Mouse (Mus musculus): ENCODE measurements around the gene Pamr1. TPM values are rescaled to one million over a fixed set of nuclear protein-coding genes. Genes with fewer than 3 reads are reported as not detected.

Pamr1 gene
- polyA plus RNA-seq, 1 experiment from 2014 or later, result 19.8 TPM

GRCm38 (mm10) chr2:102669580-102669979 lies 119.8 kb downstream of the Pamr1 start:
- Histone ChIP-seq H3K27me3 (ENCODE audit: control insufficient read depth, insufficient read depth, low read length) (no peaks in the 10 kb centered on the region), H3K4me1 (replicated peaks; ENCODE audit: control insufficient read depth, insufficient read depth) (no peaks in the 10 kb centered on the region), H3K9ac (ENCODE audit: low read length) (no peak overlapping the region), H3K9me3 (ENCODE audit: control insufficient read depth, low read length) (no peaks in the 10 kb centered on the region), H3K36me3 (ENCODE audit: control insufficient read depth, insufficient read depth, low read length) (no peaks in the 10 kb centered on the region), H3K4me2 (replicated peaks; ENCODE audit: low read depth) (no peak overlapping the region), H3K4me3 (ENCODE audit: low read depth, low read length) (no peak overlapping the region), H3K27ac (replicated peaks) (no peak overlapping the region)
- no peak for DNase-seq (ENCODE audit: low spot score)
- no peak for ATAC-seq (ENCODE audit: low FRiP score, low TSS enrichment)
- WGBS, result 47% methylated on average over 6 of the region's 6 CpGs
- TF ChIP-seq CTCF (IDR thresholded peaks at IDR 0.05; ENCODE audit: low read depth), result no peak
- TF ChIP-seq EP300 (optimal IDR thresholded peaks at IDR 0.05), result no peak

GRCm38 (mm10) chr2:102674582-102674981 lies 124.8 kb downstream of the Pamr1 start:
- ATAC-seq (ENCODE audit: low FRiP score, low TSS enrichment), result no peak
- Histone ChIP-seq H3K9ac (ENCODE audit: low read length) (no peak overlapping the region), H3K4me3 (ENCODE audit: low read depth, low read length) (no peak overlapping the region), H3K9me3 (ENCODE audit: control insufficient read depth, low read length) (no peaks in the 10 kb centered on the region), H3K27me3 (ENCODE audit: control insufficient read depth, insufficient read depth, low read length) (no peaks in the 10 kb centered on the region), H3K4me1 (replicated peaks; ENCODE audit: control insufficient read depth, insufficient read depth) (no peaks in the 10 kb centered on the region), H3K27ac (replicated peaks) (no peak overlapping the region), H3K4me2 (replicated peaks; ENCODE audit: low read depth) (no peak overlapping the region), H3K36me3 (ENCODE audit: control insufficient read depth, insufficient read depth, low read length) (no peaks in the 10 kb centered on the region)
- 54% methylated on average over 2 of the region's 2 CpGs for WGBS
- no peak for DNase-seq (ENCODE audit: low spot score)
- no peak for TF ChIP-seq EP300 (optimal IDR thresholded peaks at IDR 0.05)
- TF ChIP-seq CTCF (IDR thresholded peaks at IDR 0.05; ENCODE audit: low read depth), result no peak

GRCm38 (mm10) chr2:102675275-102675674 lies 125.5 kb downstream of the Pamr1 start:
- Histone ChIP-seq H3K9ac (ENCODE audit: low read length) (no peak overlapping the region), H3K4me1 (replicated peaks; ENCODE audit: control insufficient read depth, insufficient read depth) (no peaks in the 10 kb centered on the region), H3K36me3 (ENCODE audit: control insufficient read depth, insufficient read depth, low read length) (no peaks in the 10 kb centered on the region), H3K27me3 (ENCODE audit: control insufficient read depth, insufficient read depth, low read length) (no peaks in the 10 kb centered on the region), H3K27ac (replicated peaks) (no peak overlapping the region), H3K4me3 (ENCODE audit: low read depth, low read length) (no peak overlapping the region), H3K9me3 (ENCODE audit: control insufficient read depth, low read length) (no peaks in the 10 kb centered on the region), H3K4me2 (replicated peaks; ENCODE audit: low read depth) (no peak overlapping the region)
- 71% methylated on average over 6 of the region's 6 CpGs for WGBS
- ATAC-seq (ENCODE audit: low FRiP score, low TSS enrichment), result no peak
- peak; percentile 71 for DNase-seq (ENCODE audit: low spot score)
- TF ChIP-seq CTCF (IDR thresholded peaks at IDR 0.05; ENCODE audit: low read depth) (peak; percentile 72), EP300 (optimal IDR thresholded peaks at IDR 0.05) (no peak)

- no peak overlapping the region for H3K4me3 ChIP-seq (ENCODE audit: low read depth, low read length)
- ATAC-seq (ENCODE audit: low FRiP score, low TSS enrichment) (peak; percentile 34; the same call in 1 of the 2 replicates), DNase-seq (ENCODE audit: low spot score) (peak; percentile 56)
- H3K9ac ChIP-seq (ENCODE audit: low read length), result no peak overlapping the region
- no peaks in the 10 kb centered on the region for H3K9me3 ChIP-seq (ENCODE audit: control insufficient read depth, low read length)
- no peaks in the 10 kb centered on the region for H3K27me3 ChIP-seq (ENCODE audit: control insufficient read depth, insufficient read depth, low read length)
- H3K4me2 ChIP-seq (replicated peaks; ENCODE audit: low read depth), result no peak overlapping the region
- WGBS, result 72% methylated on average over 9 of the region's 9 CpGs
- no peak for TF ChIP-seq CTCF (IDR thresholded peaks at IDR 0.05; ENCODE audit: low read depth)
- no peak for TF ChIP-seq EP300 (optimal IDR thresholded peaks at IDR 0.05)
- no peaks in the 10 kb centered on the region for H3K4me1 ChIP-seq (replicated peaks; ENCODE audit: control insufficient read depth, insufficient read depth)
- H3K36me3 ChIP-seq (ENCODE audit: control insufficient read depth, insufficient read depth, low read length), result no peaks in the 10 kb centered on the region
- no peak overlapping the region for H3K27ac ChIP-seq (replicated peaks)
Observed at GRCm38 (mm10) chr2:102676716-102677312, 127.0 kb downstream of the Pamr1 start.

- Histone ChIP-seq H3K27me3 (ENCODE audit: control insufficient read depth, insufficient read depth, low read length) (no peaks in the 10 kb centered on the region), H3K4me3 (ENCODE audit: low read depth, low read length) (no peak overlapping the region), H3K27ac (replicated peaks) (no peak overlapping the region), H3K36me3 (ENCODE audit: control insufficient read depth, insufficient read depth, low read length) (no peaks in the 10 kb centered on the region), H3K9me3 (ENCODE audit: control insufficient read depth, low read length) (no peaks in the 10 kb centered on the region), H3K9ac (ENCODE audit: low read length) (no peak overlapping the region), H3K4me2 (replicated peaks; ENCODE audit: low read depth) (no peak overlapping the region), H3K4me1 (replicated peaks; ENCODE audit: control insufficient read depth, insufficient read depth) (no peaks in the 10 kb centered on the region)
- DNase-seq (ENCODE audit: low spot score), result no peak
- ATAC-seq (ENCODE audit: low FRiP score, low TSS enrichment), result no peak
- TF ChIP-seq CTCF (IDR thresholded peaks at IDR 0.05; ENCODE audit: low read depth) (no peak), EP300 (optimal IDR thresholded peaks at IDR 0.05) (no peak)
- WGBS, result 51% methylated on average over 6 of the region's 6 CpGs
Observed at GRCm38 (mm10) chr2:102677400-102677799, 127.6 kb downstream of the Pamr1 start.

GRCm38 (mm10) chr2:102681351-102681750 lies 131.5 kb downstream of the Pamr1 start:
- no peak for DNase-seq (ENCODE audit: low spot score)
- WGBS, result 74% methylated on average over 7 of the region's 7 CpGs
- no peak for TF ChIP-seq EP300 (optimal IDR thresholded peaks at IDR 0.05)
- TF ChIP-seq CTCF (IDR thresholded peaks at IDR 0.05; ENCODE audit: low read depth), result no peak
- H3K4me1 ChIP-seq (replicated peaks; ENCODE audit: control insufficient read depth, insufficient read depth), result no peaks in the 10 kb centered on the region
- no peak for ATAC-seq (ENCODE audit: low FRiP score, low TSS enrichment)
- H3K4me2 ChIP-seq (replicated peaks; ENCODE audit: low read depth), result no peak overlapping the region
- H3K4me3 ChIP-seq (ENCODE audit: low read depth, low read length), result no peak overlapping the region
- H3K36me3 ChIP-seq (ENCODE audit: control insufficient read depth, insufficient read depth, low read length), result no peaks in the 10 kb centered on the region
- H3K9ac ChIP-seq (ENCODE audit: low read length), result no peak overlapping the region
- H3K27ac ChIP-seq (replicated peaks), result no peak overlapping the region
- H3K9me3 ChIP-seq (ENCODE audit: control insufficient read depth, low read length), result no peaks in the 10 kb centered on the region
- H3K27me3 ChIP-seq (ENCODE audit: control insufficient read depth, insufficient read depth, low read length), result no peaks in the 10 kb centered on the region

All from stomach, postnatal 0 days (tissue).